Mouse (Mus musculus) forebrain, embryonic 11.5 days (tissue): ENCODE results near the gene Vash1. TPM values are rescaled to one million over a fixed set of nuclear protein-coding genes. Genes with fewer than 3 reads are reported as not detected.

ENCODE experiments used
- ATAC-seq: fragments of 200-750 bp; cut with Nextera tagmentation; replicated peaks from 2 replicates; pipeline ENCODE4 v1.8.0; 2017; ENCODE audit warnings: moderate TSS enrichment; ENCODE audit not compliant: low FRiP score
- DNase-seq: peaks from one replicate; pipeline ENCODE4 v3.0.0-alpha.2; 2017; ENCODE audit warnings: low spot score
- H3K27ac ChIP-seq: fragments of 300-500 bp; sonication (generic); 2 replicates; pipeline ENCODE4 v1.5.1; 2014; ENCODE audit warnings: low read depth, low read length
- H3K27me3 ChIP-seq: fragments of 300-500 bp; sonication (generic); 2 replicates; pipeline ENCODE4 v1.6.1; 2014; ENCODE audit warnings: mild to moderate bottlenecking, low read length, mixed read lengths; ENCODE audit not compliant: control insufficient read depth, insufficient read depth
- H3K36me3 ChIP-seq: fragments of 300-500 bp; sonication (generic); 2 replicates; pipeline ENCODE4 v1.6.1; 2014; ENCODE audit warnings: mild to moderate bottlenecking, low read length, moderate library complexity, mixed read lengths; ENCODE audit not compliant: control insufficient read depth, insufficient read depth
- H3K4me1 ChIP-seq: fragments of 300-500 bp; sonication (generic); replicated peaks from 2 replicates; pipeline ENCODE4 v1.6.1; 2014; ENCODE audit warnings: low read length, mixed read lengths; ENCODE audit not compliant: control insufficient read depth, insufficient read depth
- H3K4me2 ChIP-seq: fragments of 300-500 bp; sonication (generic); 2 replicates; pipeline ENCODE4 v1.6.1; 2014; ENCODE audit warnings: low read depth, mild to moderate bottlenecking, low read length, moderate library complexity, mixed read lengths; ENCODE audit not compliant: severe bottlenecking
- H3K4me3 ChIP-seq: fragments of 300-500 bp; sonication (generic); 2 replicates; pipeline ENCODE4 v1.5.1; 2014; ENCODE audit warnings: low read depth, low read length
- H3K9ac ChIP-seq: fragments of 300-500 bp; sonication (generic); 2 replicates; pipeline ENCODE4 v1.6.1; 2014; ENCODE audit warnings: low read length
- H3K9me3 ChIP-seq: fragments of 300-500 bp; sonication (generic); 2 replicates; pipeline ENCODE4 v1.6.1; 2016; ENCODE audit warnings: low read length, mixed read lengths; ENCODE audit not compliant: control insufficient read depth
- WGBS: fragments of 180-500 bp; shearing (Covaris S2); extraction: QIAGEN DNeasy Blood & Tissue Kit; methylation state at CpG from one replicate; pipeline ENCODE4 v1.1.7; 2014; 5-methylcytosine and 5-hydroxymethylcytosine counted together
- polyA plus RNA-seq: library from polyadenylated mRNA; unstranded; fragments of >200 nt; fragmentation: Nextera tagmentation; extraction: Ambion mirVana; gene quantifications from 2 replicates; pipeline ENCODE4 v1.2.1, GENCODE M21; 2014

Gene Vash1
- polyA plus RNA-seq, 1 experiment from 2014 or later, result 23.5 TPM

DNA sequence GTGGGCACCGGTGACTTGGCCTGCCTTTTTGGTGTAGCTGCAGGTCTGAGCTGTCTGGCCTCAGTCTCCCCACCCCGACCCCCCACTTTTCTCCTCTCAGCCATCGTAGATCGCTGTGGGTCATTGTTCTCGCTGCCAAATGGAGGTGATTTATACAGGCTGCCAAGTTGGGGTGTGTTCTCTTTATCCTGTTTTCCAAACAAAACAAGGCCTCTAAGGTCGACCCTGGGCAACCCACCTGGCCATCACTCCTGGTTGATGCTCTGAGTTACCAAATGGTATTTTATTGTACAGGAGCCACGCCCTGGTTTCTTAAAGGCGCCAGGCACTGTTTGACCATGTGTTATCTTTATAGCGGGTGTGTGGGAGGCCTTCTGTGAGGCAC lies 1.0 kb downstream of the Vash1 start:
- WGBS, result 12% methylated on average over 9 of the region's 9 CpGs
- peak overlapping the region; percentile 90; the same call in 1 of the 2 replicates for H3K27ac ChIP-seq
- no peaks in the 10 kb centered on the region for H3K27me3 ChIP-seq
- peak overlapping the region; percentile 96 for H3K4me2 ChIP-seq
- ATAC-seq, result peak; percentile 20; the same call in 1 of the 2 replicates
- H3K9ac ChIP-seq, result peak overlapping the region; percentile 97
- no peaks in the 10 kb centered on the region for H3K9me3 ChIP-seq
- H3K36me3 ChIP-seq, result no peaks in the 10 kb centered on the region
- H3K4me1 ChIP-seq, result peaks cover 9% of the 10 kb centered on the region; the same call in 1 of the 2 replicates
- DNase-seq, result no peak
- peak overlapping the region; percentile 83 for H3K4me3 ChIP-seq

DNA sequence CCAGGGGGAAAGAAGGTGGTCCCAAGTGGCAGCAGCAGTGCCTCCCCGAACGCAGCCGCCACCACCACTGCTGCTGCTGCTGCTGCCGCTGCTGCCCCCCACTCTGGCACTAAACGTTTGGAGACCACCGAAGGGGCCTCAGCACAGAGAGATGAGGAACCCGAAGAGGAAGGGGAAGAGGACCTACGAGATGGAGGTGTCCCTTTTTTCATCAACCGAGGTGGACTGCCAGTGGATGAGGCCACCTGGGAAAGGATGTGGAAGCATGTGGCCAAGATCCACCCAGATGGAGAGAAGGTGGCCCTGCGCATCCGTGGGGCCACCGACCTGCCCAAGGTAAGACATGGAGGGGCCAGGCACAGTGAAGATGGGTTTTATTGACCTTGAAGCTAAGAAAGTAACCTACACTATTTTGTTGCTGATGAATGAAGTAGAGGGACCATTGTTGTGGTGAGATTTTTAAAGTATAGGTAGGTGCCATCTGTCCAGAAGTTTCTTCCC lies 1.5 kb downstream of the Vash1 start:
- DNase-seq (no peak), ATAC-seq (no peak; the same call in 1 of the 2 replicates)
- peak overlapping the region; percentile 96 for H3K4me2 ChIP-seq
- H3K9ac ChIP-seq, result peak overlapping the region; percentile 97
- H3K4me1 ChIP-seq, result peaks cover 9% of the 10 kb centered on the region; the same call in 1 of the 2 replicates
- peak overlapping the region; percentile 83 for H3K4me3 ChIP-seq
- H3K36me3 ChIP-seq, result no peaks in the 10 kb centered on the region
- H3K27ac ChIP-seq, result no peak overlapping the region
- no peaks in the 10 kb centered on the region for H3K27me3 ChIP-seq
- WGBS, result 39% methylated on average over 12 of the region's 12 CpGs
- H3K9me3 ChIP-seq, result no peaks in the 10 kb centered on the region

DNA sequence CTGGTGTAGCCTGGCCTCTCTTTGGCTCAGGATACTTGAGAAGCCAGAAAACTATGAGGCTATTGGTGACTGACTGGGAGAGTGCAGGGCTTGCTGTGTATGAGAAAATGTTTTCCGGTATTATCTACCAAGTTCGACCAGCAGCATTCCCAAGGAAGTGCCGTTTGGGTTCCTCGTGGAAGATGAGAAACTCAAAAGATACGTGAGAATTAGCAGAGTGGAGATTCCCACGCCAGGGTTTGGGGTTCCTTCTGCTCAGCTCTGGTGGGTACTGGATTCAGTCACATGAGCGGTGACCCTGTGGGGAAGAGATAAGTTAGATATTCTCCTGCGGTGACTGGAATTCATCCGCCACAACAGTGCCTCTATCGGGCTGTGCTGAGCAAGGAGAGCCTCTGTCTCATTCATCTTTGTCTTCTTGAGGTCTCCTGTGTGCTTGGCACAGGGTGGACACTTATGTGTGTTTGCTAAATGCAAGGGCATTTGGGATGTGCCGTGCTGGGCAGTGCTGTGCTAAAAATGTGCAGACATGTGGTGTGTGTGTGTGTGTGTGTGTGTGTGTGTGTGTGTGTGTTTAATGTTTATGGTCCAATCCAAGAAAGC lies 2.2 kb downstream of the Vash1 start:
- no peak for DNase-seq
- H3K27ac ChIP-seq, result no peak overlapping the region
- no peak for ATAC-seq

DNA sequence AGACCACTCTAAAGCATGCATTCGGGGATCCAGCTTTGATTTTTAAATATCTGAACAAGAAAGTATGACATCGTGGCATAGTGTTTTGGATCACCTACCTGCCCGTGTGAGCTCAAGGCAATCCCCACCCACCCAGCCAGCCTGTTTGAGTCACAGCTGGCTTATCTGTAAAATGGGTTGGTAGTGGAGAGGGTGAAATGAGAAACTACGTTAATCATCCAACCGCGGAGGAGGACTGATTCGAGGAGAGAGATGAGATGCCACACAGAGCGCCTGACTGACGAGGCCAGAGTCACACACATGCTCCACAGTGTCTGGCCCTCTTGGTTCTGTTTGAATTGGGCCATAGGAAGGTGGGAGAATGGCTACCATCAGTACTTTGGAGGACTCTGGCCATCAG lies 3.1 kb downstream of the Vash1 start:
- Histone ChIP-seq H3K9me3 (no peaks in the 10 kb centered on the region), H3K36me3 (no peaks in the 10 kb centered on the region; the same call in 1 of the 2 replicates), H3K9ac (no peak overlapping the region), H3K4me3 (no peak overlapping the region), H3K27ac (no peak overlapping the region), H3K27me3 (no peaks in the 10 kb centered on the region), H3K4me2 (peak overlapping the region; percentile 8; the same call in 1 of the 2 replicates), H3K4me1 (peaks cover 9% of the 10 kb centered on the region; the same call in 1 of the 2 replicates)
- DNase-seq, result no peak
- 92% methylated on average over 9 of the region's 9 CpGs for WGBS
- ATAC-seq, result no peak

More for the DNA sequence above, 2.2 kb downstream of the Vash1 start:
- H3K4me2 ChIP-seq, result peak overlapping the region; percentile 96
- peak overlapping the region; percentile 97; the same call in 1 of the 2 replicates for H3K9ac ChIP-seq
- H3K27me3 ChIP-seq, result no peaks in the 10 kb centered on the region
- peak overlapping the region; percentile 83 for H3K4me3 ChIP-seq
- H3K36me3 ChIP-seq, result no peaks in the 10 kb centered on the region
- H3K9me3 ChIP-seq, result no peaks in the 10 kb centered on the region
- 57% methylated on average over 11 of the region's 11 CpGs for WGBS
- peaks cover 9% of the 10 kb centered on the region; the same call in 1 of the 2 replicates for H3K4me1 ChIP-seq

DNA sequence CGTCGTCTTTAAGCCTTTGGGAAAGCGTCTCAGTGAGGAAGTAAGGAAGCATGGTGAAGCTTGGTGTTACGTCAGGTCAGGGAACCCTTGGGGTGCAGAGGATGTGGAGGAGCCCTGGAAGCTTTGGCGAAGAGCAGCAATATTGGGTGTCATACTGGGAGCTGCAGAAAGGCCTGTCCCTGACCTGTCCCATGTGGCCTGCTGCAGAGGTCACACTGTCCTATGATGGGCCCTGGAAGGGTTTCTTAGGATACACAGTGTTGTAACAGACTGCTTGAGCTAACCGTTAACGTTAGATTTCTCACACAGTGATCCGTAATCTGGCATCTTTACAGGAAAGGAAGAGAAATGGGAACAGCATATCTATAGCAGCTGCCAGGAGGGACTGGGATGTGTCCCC lies 3.7 kb downstream of the Vash1 start:
- DNase-seq (no peak), ATAC-seq (no peak)
- Histone ChIP-seq H3K27me3 (no peaks in the 10 kb centered on the region), H3K4me3 (no peak overlapping the region), H3K4me2 (0 out of 2 replicates have a peak overlapping the region, but pooled peaks have one; percentile 2), H3K36me3 (no peaks in the 10 kb centered on the region; the same call in 1 of the 2 replicates), H3K9me3 (no peaks in the 10 kb centered on the region), H3K4me1 (peaks cover 9% of the 10 kb centered on the region; the same call in 1 of the 2 replicates), H3K27ac (no peak overlapping the region), H3K9ac (no peak overlapping the region)
- WGBS, result 87% methylated on average over 8 of the region's 8 CpGs

DNA sequence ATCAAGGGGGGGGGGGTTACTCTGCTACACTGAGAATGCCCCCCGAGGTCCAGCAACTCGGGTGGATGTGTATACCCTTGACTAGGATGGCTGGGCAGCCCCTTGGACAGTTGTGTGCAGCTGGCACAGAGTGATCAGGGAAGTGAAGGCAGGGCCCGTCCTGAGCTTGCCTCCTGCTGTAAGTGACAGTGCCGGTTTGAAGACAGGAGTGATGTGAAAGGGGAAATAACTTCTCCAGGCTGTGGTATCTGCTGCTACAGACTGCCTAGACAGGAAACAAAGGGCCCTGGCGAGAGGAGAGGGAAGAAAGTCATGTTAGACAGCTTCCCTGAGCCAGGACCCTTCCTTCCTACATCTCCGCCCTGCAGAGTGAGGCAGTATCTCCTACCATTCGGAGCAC lies 5.2 kb downstream of the Vash1 start:
- Histone ChIP-seq H3K27me3 (no peaks in the 10 kb centered on the region), H3K4me3 (no peak overlapping the region), H3K4me2 (no peak overlapping the region), H3K9ac (no peak overlapping the region), H3K4me1 (0 out of 2 replicates have a peak, but pooled peaks cover 9% of the 10 kb centered on the region), H3K9me3 (no peaks in the 10 kb centered on the region), H3K27ac (no peak overlapping the region), H3K36me3 (no peaks in the 10 kb centered on the region; the same call in 1 of the 2 replicates)
- ATAC-seq (no peak), DNase-seq (no peak)
- 76% methylated on average over 7 of the region's 7 CpGs for WGBS

DNA sequence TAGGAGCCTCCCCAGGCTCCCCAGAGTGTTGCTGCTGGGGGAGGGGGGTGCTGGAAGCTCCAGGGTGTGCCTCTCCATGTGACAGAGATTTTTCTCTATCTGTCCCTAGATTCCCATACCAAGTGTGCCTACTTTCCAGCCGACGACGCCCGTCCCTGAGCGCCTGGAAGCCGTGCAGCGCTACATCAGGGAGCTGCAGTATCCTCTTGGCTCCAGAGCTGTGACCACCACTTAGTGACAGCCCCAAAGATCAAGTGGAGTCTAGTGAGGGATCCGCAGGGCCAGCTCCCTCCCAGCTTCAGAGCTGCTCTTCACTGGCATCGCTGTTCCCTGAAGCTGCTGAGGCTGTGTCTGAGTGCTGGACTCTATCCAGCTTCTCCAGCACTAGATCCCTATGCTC lies 6.8 kb downstream of the Vash1 start:
- no peak overlapping the region for H3K4me3 ChIP-seq
- DNase-seq, result no peak
- no peak overlapping the region for H3K27ac ChIP-seq
- H3K9me3 ChIP-seq, result no peaks in the 10 kb centered on the region
- H3K36me3 ChIP-seq, result no peaks in the 10 kb centered on the region; the same call in 1 of the 2 replicates
- 84% methylated on average over 9 of the region's 9 CpGs for WGBS
- no peaks in the 10 kb centered on the region for H3K27me3 ChIP-seq
- no peak overlapping the region for H3K4me2 ChIP-seq
- 0 out of 2 replicates have a peak, but pooled peaks cover 6% of the 10 kb centered on the region for H3K4me1 ChIP-seq
- no peak for ATAC-seq
- no peak overlapping the region for H3K9ac ChIP-seq

DNA sequence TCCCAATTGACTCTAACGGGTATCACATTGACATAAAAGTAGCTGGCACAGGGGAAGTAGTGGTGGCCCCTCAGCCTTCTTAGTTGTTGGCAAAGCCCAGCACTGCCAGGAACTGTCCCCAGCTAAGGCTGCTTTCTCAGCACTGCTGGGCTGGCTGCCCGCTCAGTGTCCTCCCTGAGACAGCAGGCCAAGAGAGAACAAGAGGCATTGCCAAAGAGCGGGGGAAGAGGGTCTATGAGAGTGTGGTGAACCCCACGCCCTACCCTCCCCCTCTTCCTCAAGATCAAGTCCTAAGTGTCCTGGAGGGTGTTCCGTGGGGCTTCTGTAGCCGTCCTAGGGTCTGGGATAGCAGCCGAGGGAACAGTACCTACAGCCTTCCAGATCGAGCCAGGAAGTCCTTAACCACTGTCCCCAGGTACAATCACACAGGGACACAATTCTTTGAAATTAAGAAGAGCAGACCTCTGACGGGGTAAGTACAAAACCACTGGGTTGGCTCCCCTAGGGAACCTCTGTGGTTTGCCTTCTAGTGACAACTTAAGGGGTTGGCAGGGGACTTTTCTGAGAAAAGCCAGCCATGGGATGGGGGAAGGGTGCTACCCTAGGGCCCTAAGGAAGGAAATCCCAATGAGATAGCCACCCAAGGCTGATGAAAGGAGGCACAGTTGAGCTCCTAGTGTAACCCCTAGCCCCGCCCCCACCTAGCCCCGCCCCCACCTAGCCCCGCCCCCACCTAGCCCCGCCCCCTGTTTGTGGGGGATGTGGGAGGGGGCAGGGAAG lies 8.2 kb downstream of the Vash1 start:
- Histone ChIP-seq H3K9me3 (no peaks in the 10 kb centered on the region), H3K36me3 (no peaks in the 10 kb centered on the region; the same call in 1 of the 2 replicates), H3K27ac (0 out of 2 replicates have a peak overlapping the region, but pooled peaks have one; percentile 32), H3K4me3 (no peak overlapping the region), H3K9ac (no peak overlapping the region), H3K27me3 (no peaks in the 10 kb centered on the region), H3K4me2 (no peak overlapping the region), H3K4me1 (0 out of 2 replicates have a peak, but pooled peaks cover under 1% of the 10 kb centered on the region)
- 60% methylated on average over 13 of the region's 13 CpGs for WGBS
- ATAC-seq (no peak), DNase-seq (no peak)
